Mouse (Mus musculus) hindbrain, embryonic 13.5 days (tissue): ENCODE measurements around the gene Vmn1r180. TPM values are rescaled to one million over a fixed set of nuclear protein-coding genes. Genes with fewer than 3 reads are reported as not detected.
"Not testable (repeated sequence)": the region's sequence is repeated elsewhere in the genome, so short reads cannot be mapped to it uniquely, and the experiment has no call there.

Source experiments
- ATAC-seq: fragments of 200-750 bp; cut with Nextera tagmentation; 2 replicates; pipeline ENCODE4 v1.8.0; 2017; ENCODE audit warnings: moderate TSS enrichment; ENCODE audit not compliant: low FRiP score
- H3K27ac ChIP-seq: fragments of 300-500 bp; sonication (generic); 2 replicates; pipeline ENCODE4 v1.5.1; 2015; ENCODE audit warnings: inconsistent platforms, mild to moderate bottlenecking, moderate library complexity
- H3K27me3 ChIP-seq: fragments of 300-500 bp; sonication (generic); 2 replicates; pipeline ENCODE4 v1.6.1; 2015; ENCODE audit warnings: mild to moderate bottlenecking, inconsistent platforms
- H3K36me3 ChIP-seq: fragments of 300-500 bp; sonication (generic); 2 replicates; pipeline ENCODE4 v1.6.1; 2015; ENCODE audit warnings: mild to moderate bottlenecking, inconsistent platforms
- H3K4me1 ChIP-seq: fragments of 300-500 bp; sonication (generic); replicated peaks from 2 replicates; pipeline ENCODE4 v1.6.1; 2015; ENCODE audit warnings: inconsistent platforms
- H3K4me2 ChIP-seq: fragments of 300-500 bp; sonication (generic); 2 replicates; pipeline ENCODE4 v1.6.1; 2015; ENCODE audit warnings: inconsistent platforms, mild to moderate bottlenecking, moderate library complexity
- H3K4me3 ChIP-seq: fragments of 300-500 bp; sonication (generic); 2 replicates; pipeline ENCODE4 v1.5.1; 2015; ENCODE audit warnings: mild to moderate bottlenecking, inconsistent platforms
- H3K9ac ChIP-seq: fragments of 300-500 bp; sonication (generic); 2 replicates; pipeline ENCODE4 v1.6.1; 2015; ENCODE audit warnings: mild to moderate bottlenecking, inconsistent platforms
- H3K9me3 ChIP-seq: fragments of 300-500 bp; sonication (generic); 2 replicates; pipeline ENCODE4 v1.6.1; 2016; ENCODE audit warnings: inconsistent platforms
- WGBS: fragments of 180-500 bp; shearing (Covaris S2); methylation state at CpG from one replicate; pipeline ENCODE4 v1.1.7; 2015; 5-methylcytosine and 5-hydroxymethylcytosine counted together
- polyA plus RNA-seq: library from polyadenylated mRNA; unstranded; fragments of >200 nt; fragmentation: Nextera tagmentation; extraction: Ambion mirVana; gene quantifications from 2 replicates; pipeline ENCODE4 v1.2.1, GENCODE M21; 2015

Gene Vmn1r180
- polyA plus RNA-seq, result not detected in 2 replicates

DNA sequence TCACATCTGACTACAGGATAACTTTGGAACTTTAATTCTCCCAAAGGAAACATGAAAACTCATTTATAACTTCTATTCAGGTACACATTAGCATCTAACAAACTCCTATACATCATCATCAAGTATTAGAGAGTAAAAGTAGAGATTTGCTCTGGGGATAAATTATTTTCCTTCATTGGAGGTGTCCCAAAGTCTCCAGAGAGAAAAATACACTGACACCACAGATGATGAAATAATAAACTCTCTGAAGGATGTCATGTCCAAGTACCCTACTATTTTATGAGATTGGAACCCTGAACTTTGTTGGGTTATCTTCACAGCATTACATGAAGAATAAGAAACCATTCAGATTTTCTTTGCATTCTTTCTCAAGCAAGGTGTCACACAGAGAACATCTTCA lies at the start of gene Vmn1r180:
Gene Vmn1r180, plus strand, starts transcription at position 301 of the 400 bp plus-strand sequence.
- Histone ChIP-seq H3K27ac (no peak within 1 kb of the TSS), H3K9ac (no peak within 1 kb of the TSS), H3K36me3 (no peaks in the 10 kb centered on the region), H3K4me3 (no peak within 1 kb of the TSS), H3K4me2 (no peak within 1 kb of the TSS), H3K27me3 (no peaks in the 10 kb centered on the region), H3K4me1 (no peaks in the 10 kb centered on the region), H3K9me3 (peaks cover 15% of the 10 kb centered on the region; the same call in 1 of the 2 replicates)
- ATAC-seq, result no peak

DNA sequence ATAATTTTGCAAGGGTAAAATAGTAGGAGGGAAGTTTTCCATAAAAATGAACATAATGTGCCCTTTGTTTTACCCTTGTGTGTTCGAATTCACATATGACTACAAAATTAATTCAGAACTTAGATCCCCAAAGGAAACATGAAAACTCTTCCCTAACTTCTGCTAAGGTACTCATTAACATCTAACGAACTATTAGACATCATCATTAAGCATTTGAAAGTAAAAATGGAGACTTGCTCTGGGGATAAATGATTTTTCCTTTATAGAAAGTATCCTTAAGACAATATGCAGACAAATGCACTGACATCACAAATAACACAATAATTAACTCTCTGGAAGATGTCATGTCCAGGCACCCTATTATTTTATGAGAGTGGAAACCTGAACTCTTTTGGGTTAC lies 23.8 kb upstream of the Vmn1r180 start, which contains the start of gene Vmn1r179:
Gene Vmn1r179, plus strand, starts transcription at position 301 of the 400 bp plus-strand sequence.
- Histone ChIP-seq H3K36me3 (no peaks in the 10 kb centered on the region), H3K27ac (no peak within 1 kb of the TSS), H3K4me2 (no peak within 1 kb of the TSS), H3K9ac (no peak within 1 kb of the TSS), H3K4me1 (no peaks in the 10 kb centered on the region), H3K9me3 (peaks cover 31% of the 10 kb centered on the region), H3K27me3 (no peaks in the 10 kb centered on the region), H3K4me3 (no peak within 1 kb of the TSS)
- no peak for ATAC-seq
- 58% methylated on average over 2 of the region's 2 CpGs for WGBS

DNA sequence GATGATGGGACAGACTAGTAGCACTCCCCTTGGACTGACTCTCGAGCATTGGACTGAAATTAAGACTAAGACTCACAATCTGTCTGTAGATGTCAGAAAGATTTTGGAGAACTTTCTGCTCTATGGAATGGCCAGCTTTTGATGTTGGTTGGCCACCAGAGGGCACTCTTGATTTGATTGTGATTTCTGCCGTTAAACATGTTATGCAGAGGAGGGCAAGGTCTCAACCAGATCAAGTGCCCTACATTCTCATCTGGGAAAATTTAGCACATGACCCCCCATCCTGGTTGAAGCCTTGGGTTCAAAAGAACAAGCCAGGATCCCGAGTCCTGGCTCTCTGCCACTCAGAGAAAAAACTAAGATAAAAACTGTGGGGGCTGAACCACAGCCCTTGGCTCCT lies 17.6 kb downstream of the Vmn1r180 start:
- 56% methylated on average over 3 of the region's 3 CpGs for WGBS
- H3K4me2 ChIP-seq, H3K4me3 ChIP-seq, H3K4me1 ChIP-seq, H3K9ac ChIP-seq, H3K27ac ChIP-seq, H3K36me3 ChIP-seq, H3K27me3 ChIP-seq, ATAC-seq: not testable (repeated sequence)
- peaks cover 36% of the 10 kb centered on the region for H3K9me3 ChIP-seq

DNA sequence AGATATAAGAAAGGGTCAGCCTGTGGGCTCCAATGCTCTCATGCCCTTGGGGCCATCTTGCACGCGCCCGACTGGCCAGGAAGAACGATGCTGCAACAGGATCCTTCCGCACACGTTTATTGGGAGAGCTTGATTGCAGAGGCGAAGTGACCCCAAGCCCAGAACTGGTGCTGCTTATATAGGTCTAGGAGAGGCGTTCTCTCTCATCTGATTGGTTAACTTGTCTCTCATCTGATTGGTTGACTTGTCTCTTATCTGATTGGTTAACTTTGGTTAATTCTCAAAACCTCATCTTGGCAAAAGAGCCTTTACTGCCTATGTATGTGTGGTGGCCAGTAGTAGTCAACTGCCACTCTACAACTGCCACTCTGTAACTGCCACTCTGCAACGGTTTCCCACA lies 23.9 kb downstream of the Vmn1r180 start, which contains the start of gene Vmn1r181:
Gene Vmn1r181, plus strand, starts transcription at position 301 of the 400 bp plus-strand sequence.
- H3K9ac ChIP-seq, H3K27ac ChIP-seq, H3K4me3 ChIP-seq, H3K4me2 ChIP-seq, ATAC-seq, H3K27me3 ChIP-seq, H3K4me1 ChIP-seq, H3K36me3 ChIP-seq: not testable (repeated sequence)
- 83% methylated on average over 9 of the region's 9 CpGs for WGBS
- peaks cover 46% of the 10 kb centered on the region for H3K9me3 ChIP-seq

DNA sequence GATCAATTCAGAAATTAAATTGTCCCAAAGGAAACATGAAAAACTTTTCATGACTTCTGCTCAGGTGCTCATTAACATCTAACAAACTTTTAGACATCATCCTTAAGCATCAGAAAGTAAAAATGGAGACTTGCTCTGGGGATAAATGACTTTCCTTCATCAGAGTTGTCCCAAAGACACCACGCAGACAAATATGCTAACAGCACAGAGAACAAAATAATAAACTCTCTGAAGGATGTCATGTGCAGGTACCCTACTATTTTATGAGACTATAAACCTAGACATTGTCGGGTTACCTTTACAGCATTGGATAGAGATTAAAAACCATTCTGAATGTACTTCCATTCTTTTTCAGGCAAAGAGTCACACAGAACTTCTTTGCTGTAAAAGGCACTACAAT lies 51.0 kb downstream of the Vmn1r180 start, which contains the start of gene V1rd19:
Gene V1rd19, plus strand, starts transcription at position 301 of the 400 bp plus-strand sequence.
- Histone ChIP-seq H3K9me3 (peaks cover 24% of the 10 kb centered on the region), H3K4me3 (no peak within 1 kb of the TSS), H3K36me3 (no peaks in the 10 kb centered on the region), H3K27me3 (no peaks in the 10 kb centered on the region), H3K4me1 (no peaks in the 10 kb centered on the region), H3K9ac (no peak within 1 kb of the TSS), H3K4me2 (no peak within 1 kb of the TSS), H3K27ac (no peak within 1 kb of the TSS)
- 65% methylated on average over 2 of the region's 2 CpGs for WGBS
- no peak for ATAC-seq

Other genes with a start within 250 kb of the Vmn1r180 start
- gene Vmn1r173, start 249.9 kb upstream of the Vmn1r180 start, polyA plus RNA-seq, result not detected in 2 replicates
- not detected in 2 replicates for gene Vmn1r174, start 198.4 kb upstream of the Vmn1r180 start, polyA plus RNA-seq
- not detected in 2 replicates for gene Vmn1r175, start 140.0 kb upstream of the Vmn1r180 start, polyA plus RNA-seq
- gene Vmn1r176, start 113.3 kb upstream of the Vmn1r180 start, polyA plus RNA-seq, result not detected in 2 replicates
- not detected in 2 replicates for gene Vmn1r177, start 84.2 kb upstream of the Vmn1r180 start, polyA plus RNA-seq
- not detected in 2 replicates for gene Vmn1r178, start 58.6 kb upstream of the Vmn1r180 start, polyA plus RNA-seq
- gene Vmn1r179, start 23.7 kb upstream of the Vmn1r180 start, polyA plus RNA-seq, result not detected in 2 replicates
- gene Vmn1r181, start 24.0 kb downstream of the Vmn1r180 start, polyA plus RNA-seq, result not detected in 2 replicates
- gene V1rd19, start 51.1 kb downstream of the Vmn1r180 start, polyA plus RNA-seq, result not detected in 2 replicates
- gene Vmn1r183, start 102.6 kb downstream of the Vmn1r180 start, polyA plus RNA-seq, result not detected in 2 replicates
- gene Zfp180, start 131.3 kb downstream of the Vmn1r180 start, polyA plus RNA-seq, result 31.9 and 32.1 TPM in 2 replicates
- gene Zfp112, start 161.7 kb downstream of the Vmn1r180 start, polyA plus RNA-seq, result 10.2 and 12.4 TPM in 2 replicates
- gene Zfp235, start 183.5 kb downstream of the Vmn1r180 start, polyA plus RNA-seq, result 20.0 and 20.8 TPM in 2 replicates
- 5.0 and 5.9 TPM in 2 replicates for gene Zfp114, start 224.4 kb downstream of the Vmn1r180 start, polyA plus RNA-seq